Mouse (Mus musculus) heart, postnatal 0 days (tissue): ENCODE results near the gene Ttc25. TPM values are rescaled to one million over a fixed set of nuclear protein-coding genes. Genes with fewer than 3 reads are reported as not detected.

Experiments
- ATAC-seq: fragments of 200-750 bp; cut with Nextera tagmentation; 2 replicates; pipeline ENCODE4 v1.8.0; 2017; ENCODE audit warnings: low read depth, moderate number of reproducible peaks, moderate library complexity; ENCODE audit not compliant: insufficient read depth
- DNase-seq: peaks from one replicate; pipeline ENCODE4 v3.0.0-alpha.2; 2016; ENCODE audit warnings: low spot score
- H3K27ac ChIP-seq: fragments of 300-500 bp; sonication (generic); 2 replicates; pipeline ENCODE4 v1.5.1; 2014; ENCODE audit warnings: low read depth, mild to moderate bottlenecking
- H3K27me3 ChIP-seq: fragments of 300-500 bp; sonication (generic); 2 replicates; pipeline ENCODE4 v1.6.1; 2014; ENCODE audit warnings: low read length, mixed read lengths; ENCODE audit not compliant: control insufficient read depth, insufficient read depth
- H3K36me3 ChIP-seq: fragments of 300-500 bp; sonication (generic); replicated peaks from 2 replicates; pipeline ENCODE4 v1.6.1; 2014; ENCODE audit warnings: low read length, mixed read lengths; ENCODE audit not compliant: control insufficient read depth, insufficient read depth
- H3K4me1 ChIP-seq: fragments of 300-500 bp; sonication (generic); 2 replicates; pipeline ENCODE4 v1.6.1; 2014; ENCODE audit warnings: antibody characterized with exemption; ENCODE audit not compliant: control insufficient read depth, insufficient read depth
- H3K4me2 ChIP-seq: fragments of 300-500 bp; sonication (generic); 2 replicates; pipeline ENCODE4 v1.6.1; 2014; ENCODE audit warnings: low read depth, mild to moderate bottlenecking, low read length, moderate library complexity
- H3K4me3 ChIP-seq: fragments of 300-500 bp; sonication (generic); 2 replicates; pipeline ENCODE4 v1.5.1; 2014; ENCODE audit warnings: low read depth, low read length
- H3K9ac ChIP-seq: fragments of 300-500 bp; sonication (generic); replicated peaks from 2 replicates; pipeline ENCODE4 v1.6.1; 2014; ENCODE audit warnings: low read depth, low read length, mixed read lengths
- H3K9me3 ChIP-seq: fragments of 300-500 bp; sonication (generic); replicated peaks from 2 replicates; pipeline ENCODE4 v1.6.1; 2016; ENCODE audit warnings: low read length; ENCODE audit not compliant: control insufficient read depth
- CTCF ChIP-seq: IDR thresholded peaks from 2 replicates; pipeline ENCODE4 v1.5.1; 2016; ENCODE audit warnings: antibody characterized with exemption, control low read depth, low read depth
- EP300 ChIP-seq: IDR thresholded peaks from 2 replicates; pipeline ENCODE4 v1.6.1; 2016; ENCODE audit warnings: antibody characterized with exemption, low read depth
- WGBS: fragments of 180-500 bp; shearing (Covaris S2); extraction: QIAGEN DNeasy Blood & Tissue Kit; methylation state at CpG from one replicate; pipeline ENCODE4 v1.1.7; 2014; 5-methylcytosine and 5-hydroxymethylcytosine counted together
- polyA plus RNA-seq: library from polyadenylated mRNA; unstranded; fragments of >200 nt; fragmentation: Nextera tagmentation; extraction: Ambion mirVana; gene quantifications from 2 replicates; pipeline ENCODE4 v1.2.1, GENCODE M21; 2015
- total RNA-seq: library from RNA; depleted of rRNA; stranded (reverse); fragments of >200 nt; gene quantifications from 2 replicates; pipeline ENCODE4 v1.2.3, GENCODE M21; 2014; ENCODE audit warnings: low replicate concordance

Gene Ttc25
- total and polyA plus RNA-seq, 2 experiments from 2014 or later, result 0.23 to 0.37 TPM

DNA sequence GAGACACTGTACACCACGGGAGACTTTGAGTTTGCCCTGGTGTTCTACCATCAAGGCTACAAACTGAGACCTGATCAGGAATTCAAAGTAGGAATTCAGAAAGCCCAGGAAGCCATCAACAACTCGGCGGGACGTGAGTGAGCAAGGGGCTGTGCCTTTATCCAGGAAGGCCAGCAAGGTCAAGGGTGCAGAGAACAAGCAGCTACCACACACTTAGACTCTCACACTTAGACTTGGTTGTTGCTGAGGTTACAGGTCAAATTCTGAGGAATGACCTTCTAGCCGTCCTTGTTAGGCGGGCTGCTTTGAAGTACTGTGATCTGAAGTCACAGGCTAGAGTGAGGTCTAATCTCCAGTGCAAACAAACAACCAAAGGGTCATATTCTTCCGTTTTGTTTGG lies 14.1 kb downstream of the Ttc25 start:
- Histone ChIP-seq H3K9ac (no peak overlapping the region), H3K4me1 (no peaks in the 10 kb centered on the region), H3K27ac (no peak overlapping the region), H3K36me3 (no peaks in the 10 kb centered on the region), H3K4me2 (no peak overlapping the region), H3K27me3 (no peaks in the 10 kb centered on the region), H3K4me3 (no peak overlapping the region), H3K9me3 (no peaks in the 10 kb centered on the region)
- 42% methylated on average over 7 of the region's 7 CpGs for WGBS
- ATAC-seq, result no peak
- TF ChIP-seq EP300 (no peak), CTCF (no peak)
- no peak for DNase-seq

DNA sequence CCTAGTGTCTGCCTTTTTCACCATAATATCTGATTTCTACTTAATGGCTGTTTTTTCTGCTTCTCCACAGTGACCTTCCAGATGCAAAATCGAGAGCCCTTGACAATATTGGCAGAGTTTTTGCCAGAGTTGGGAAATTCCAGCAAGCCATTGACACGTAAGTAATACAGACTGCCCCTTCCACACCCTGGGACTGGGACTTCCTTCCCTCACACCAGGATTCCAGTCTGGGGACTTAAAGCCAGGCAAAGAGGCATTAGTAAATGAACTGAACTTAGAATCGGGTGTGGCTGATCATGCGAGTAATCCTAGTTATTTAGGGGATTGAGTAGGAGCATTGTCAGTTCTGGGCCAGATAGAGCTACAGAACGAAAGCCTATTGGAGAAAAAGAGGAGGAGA lies 16.3 kb downstream of the Ttc25 start:
- WGBS, result 72% methylated on average over 5 of the region's 5 CpGs
- Histone ChIP-seq H3K9ac (no peak overlapping the region), H3K4me1 (no peaks in the 10 kb centered on the region), H3K4me3 (no peak overlapping the region), H3K27me3 (no peaks in the 10 kb centered on the region), H3K36me3 (no peaks in the 10 kb centered on the region), H3K4me2 (no peak overlapping the region), H3K9me3 (no peaks in the 10 kb centered on the region), H3K27ac (no peak overlapping the region)
- DNase-seq (no peak), ATAC-seq (no peak)
- TF ChIP-seq EP300, result no peak
- TF ChIP-seq CTCF, result no peak

DNA sequence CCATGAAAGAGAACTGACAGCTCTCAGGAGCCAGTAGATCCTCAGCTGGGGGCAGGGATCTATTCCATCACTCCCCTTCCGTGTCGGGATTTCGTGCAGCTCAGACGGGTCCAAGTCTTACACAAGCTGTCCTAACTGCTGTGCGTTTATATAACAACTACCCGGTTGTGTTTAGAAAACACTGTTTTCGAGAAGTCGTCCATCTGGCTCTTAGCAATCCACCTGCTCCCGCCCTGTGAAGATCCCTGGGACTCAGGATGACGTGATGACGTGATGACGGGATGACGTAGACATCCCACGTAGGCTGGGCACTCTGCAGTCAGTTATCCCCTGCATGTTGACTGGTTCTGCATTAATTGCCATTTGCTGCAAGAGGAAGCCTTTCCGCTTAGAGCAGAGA lies 18.9 kb downstream of the Ttc25 start:
- H3K27ac ChIP-seq, result no peak overlapping the region
- H3K4me2 ChIP-seq, result no peak overlapping the region
- WGBS, result 55% methylated on average over 15 of the region's 15 CpGs
- H3K36me3 ChIP-seq, result no peaks in the 10 kb centered on the region
- ATAC-seq, result no peak
- no peaks in the 10 kb centered on the region for H3K27me3 ChIP-seq
- no peaks in the 10 kb centered on the region for H3K9me3 ChIP-seq
- no peak overlapping the region for H3K9ac ChIP-seq
- no peak overlapping the region for H3K4me3 ChIP-seq
- no peak for DNase-seq
- TF ChIP-seq CTCF, result no peak
- no peak for TF ChIP-seq EP300
- no peaks in the 10 kb centered on the region for H3K4me1 ChIP-seq

DNA sequence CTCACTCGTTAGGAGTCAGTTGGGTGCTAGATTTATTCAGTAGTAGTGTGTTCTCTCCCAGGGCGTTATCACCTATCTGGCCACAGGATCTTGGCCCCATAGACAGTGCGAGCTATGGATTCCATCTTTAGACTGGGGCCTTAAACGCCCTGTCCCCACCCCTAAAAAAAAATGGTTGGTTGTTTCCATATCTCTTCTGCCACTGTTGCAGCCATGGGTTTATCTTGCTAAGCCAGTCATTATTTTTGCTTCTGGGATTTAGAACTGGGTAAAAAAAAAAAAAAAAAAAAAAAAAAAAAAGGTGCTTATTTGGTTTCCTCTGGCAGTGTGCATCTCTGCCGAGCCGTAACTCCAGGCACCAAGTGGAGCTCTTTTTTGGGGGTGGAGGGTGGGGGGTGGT lies 19.3 kb downstream of the Ttc25 start:
- ATAC-seq, result no peak

DNA sequence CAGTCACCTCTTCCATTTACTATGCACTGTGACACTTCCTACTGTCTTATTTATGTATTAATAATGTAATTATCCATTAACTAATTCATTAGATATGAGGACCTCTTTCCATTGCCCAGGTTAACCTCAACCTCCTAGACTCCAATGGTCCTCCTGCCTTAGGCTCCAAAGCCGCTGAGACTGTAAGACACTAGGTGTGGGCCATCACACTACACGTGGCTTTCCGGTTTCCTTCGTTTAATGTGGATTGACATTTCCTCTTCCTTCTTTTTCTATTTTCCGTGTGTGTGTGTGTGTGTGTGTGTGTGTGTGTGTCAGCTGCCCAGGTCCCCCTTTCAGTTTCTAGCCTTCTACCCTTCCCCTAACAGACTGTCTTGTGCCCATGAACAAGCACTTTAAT lies 21.8 kb downstream of the Ttc25 start:
- Histone ChIP-seq H3K9ac (no peak overlapping the region), H3K27me3 (no peaks in the 10 kb centered on the region), H3K4me2 (no peak overlapping the region), H3K9me3 (no peaks in the 10 kb centered on the region), H3K36me3 (no peaks in the 10 kb centered on the region), H3K4me3 (no peak overlapping the region), H3K4me1 (peaks cover 7% of the 10 kb centered on the region), H3K27ac (no peak overlapping the region)
- 71% methylated on average over 5 of the region's 5 CpGs for WGBS
- no peak for ATAC-seq
- TF ChIP-seq EP300, result no peak
- TF ChIP-seq CTCF, result no peak
- DNase-seq, result no peak

More for the DNA sequence above, 19.3 kb downstream of the Ttc25 start:
- 79% methylated on average over 6 of the region's 6 CpGs for WGBS
- no peaks in the 10 kb centered on the region for H3K9me3 ChIP-seq
- H3K4me3 ChIP-seq, result no peak overlapping the region
- H3K27ac ChIP-seq, result no peak overlapping the region
- H3K4me1 ChIP-seq, result no peaks in the 10 kb centered on the region
- no peak overlapping the region for H3K9ac ChIP-seq
- no peaks in the 10 kb centered on the region for H3K36me3 ChIP-seq
- no peak for DNase-seq
- no peak for TF ChIP-seq EP300
- no peak for TF ChIP-seq CTCF
- no peak overlapping the region for H3K4me2 ChIP-seq
- no peaks in the 10 kb centered on the region for H3K27me3 ChIP-seq

DNA sequence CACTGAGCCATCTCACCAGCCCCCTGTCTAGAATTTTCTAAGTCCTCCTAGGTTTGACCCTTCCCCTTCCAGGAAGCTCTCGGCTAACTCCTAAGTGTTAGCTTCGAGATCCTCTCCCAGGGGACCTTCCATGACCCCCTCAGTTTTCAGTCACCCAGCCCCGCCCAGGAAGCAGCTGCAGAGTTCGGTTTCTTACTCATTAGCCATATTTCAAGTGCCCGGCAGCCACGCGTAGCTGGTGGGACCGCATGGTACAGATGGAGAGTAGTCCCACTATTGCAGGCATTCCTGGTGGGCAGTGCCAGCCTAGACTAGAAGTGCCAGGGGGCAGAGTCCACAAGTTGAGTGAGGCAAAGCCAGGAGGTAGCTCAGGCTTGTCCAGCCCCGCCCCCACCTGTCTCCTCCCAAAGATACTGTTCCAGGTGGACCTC lies 22.4 kb downstream of the Ttc25 start:
- peaks cover 7% of the 10 kb centered on the region for H3K4me1 ChIP-seq
- H3K36me3 ChIP-seq, result no peaks in the 10 kb centered on the region
- H3K4me2 ChIP-seq, result no peak overlapping the region
- H3K4me3 ChIP-seq, result no peak overlapping the region
- WGBS, result 50% methylated on average over 9 of the region's 9 CpGs
- ATAC-seq (no peak), DNase-seq (no peak)
- no peaks in the 10 kb centered on the region for H3K9me3 ChIP-seq
- no peaks in the 10 kb centered on the region for H3K27me3 ChIP-seq
- TF ChIP-seq CTCF (no peak), EP300 (no peak)
- H3K9ac ChIP-seq, result no peak overlapping the region
- H3K27ac ChIP-seq, result no peak overlapping the region
